Mouse (Mus musculus) megakaryocyte, embryonic 14.5 days (primary cell): ENCODE measurements around the gene Esp6.

Experiments
- FLI1 ChIP-seq: IDR thresholded peaks from 2 replicates; pipeline ENCODE4 v1.6.1; 2012; ENCODE audit warnings: low read length, inconsistent platforms, mixed read lengths
- GATA1 ChIP-seq: IDR thresholded peaks from 3 replicates; pipeline ENCODE4 v1.6.1; 2012; ENCODE audit warnings: mixed read lengths, low read length, inconsistent platforms, borderline replicate concordance

DNA sequence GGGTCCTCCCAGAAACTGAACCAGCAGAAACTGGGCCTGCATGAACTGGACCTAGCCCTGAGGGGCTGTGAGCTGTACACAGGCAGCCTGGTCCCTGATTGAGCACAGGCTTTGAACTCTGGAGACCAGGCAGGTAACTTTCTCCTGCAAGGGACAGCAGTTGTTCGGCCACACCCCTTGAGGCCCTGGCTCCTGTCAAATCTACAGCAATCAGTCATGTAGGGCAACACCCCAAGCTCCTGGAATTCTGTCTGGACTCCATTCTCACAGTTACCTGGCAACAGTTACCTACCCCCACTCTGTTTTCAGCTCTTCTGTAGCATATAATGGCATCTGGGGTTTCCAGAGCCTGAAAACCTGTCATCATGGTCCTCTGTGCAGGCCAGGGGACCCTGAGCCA, 30.2 kb upstream of the Esp6 start:
- TF ChIP-seq GATA1 = no peak
- TF ChIP-seq FLI1 = no peak
